Mouse (Mus musculus) gastrocnemius, adult 8-10 months (tissue): Measurements from ENCODE around the gene Ift43. TPM values are rescaled to one million over a fixed set of nuclear protein-coding genes. Genes with fewer than 3 reads are reported as not detected.

ENCODE experiments used
- DNase-seq, 2 experiments: peaks; one replicate each; pipeline ENCODE4 v3.0.0; 2022; ENCODE audit warnings: low spot score in 2 of 2
- total RNA-seq, 4 experiments: library from RNA; stranded (reverse); gene quantifications; 2 replicates each; pipeline ENCODE4 v1.2.4; 2022

Ift43 gene
- total RNA-seq, 4 experiments from 2014 or later: 10.5 to 13.4 (median 11.8) TPM

- peak; percentile 39 to 42 for DNase-seq
Observed at GRCm38 (mm10) chr12:86078553-86079201, 3.7 kb upstream of the Ift43 start, which contains the start of gene Tgfb3. Gene Tgfb3, minus strand, starts transcription at chr12:86079041.

- DNase-seq: peak; percentile 89 to 90
Observed at GRCm38 (mm10) chr12:86079202-86079667, 3.1 kb upstream of the Ift43 start.

- DNase-seq: no peak
Observed at GRCm38 (mm10) chr12:86085873-86086272, 3.5 kb downstream of the Ift43 start.

DNA sequence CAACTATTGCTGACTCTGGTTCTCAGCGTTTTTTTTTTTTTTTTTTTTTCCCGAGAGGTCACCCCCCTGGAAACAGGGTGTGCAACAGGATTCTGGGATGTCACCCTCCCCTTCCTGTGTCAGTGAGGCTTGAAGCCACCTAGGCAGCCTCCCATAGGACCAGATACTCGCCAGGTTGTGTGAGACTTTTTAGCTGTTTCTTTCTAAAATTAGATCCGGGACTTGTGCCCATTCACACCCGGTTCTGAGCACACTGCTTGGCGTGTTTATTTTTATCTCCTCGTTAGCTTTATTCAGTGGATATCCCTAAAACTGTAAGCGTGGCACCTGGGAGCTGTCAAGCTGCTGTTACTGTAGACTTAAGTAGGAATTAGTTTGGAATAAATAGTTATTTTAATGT, 4.2 kb downstream of the Ift43 start:
- DNase-seq: no peak

- no peak for DNase-seq
Observed at GRCm38 (mm10) chr12:86088042-86088441, 5.7 kb downstream of the Ift43 start.

GRCm38 (mm10) chr12:86090764-86091163, 8.4 kb downstream of the Ift43 start:
- no peak for DNase-seq

DNA sequence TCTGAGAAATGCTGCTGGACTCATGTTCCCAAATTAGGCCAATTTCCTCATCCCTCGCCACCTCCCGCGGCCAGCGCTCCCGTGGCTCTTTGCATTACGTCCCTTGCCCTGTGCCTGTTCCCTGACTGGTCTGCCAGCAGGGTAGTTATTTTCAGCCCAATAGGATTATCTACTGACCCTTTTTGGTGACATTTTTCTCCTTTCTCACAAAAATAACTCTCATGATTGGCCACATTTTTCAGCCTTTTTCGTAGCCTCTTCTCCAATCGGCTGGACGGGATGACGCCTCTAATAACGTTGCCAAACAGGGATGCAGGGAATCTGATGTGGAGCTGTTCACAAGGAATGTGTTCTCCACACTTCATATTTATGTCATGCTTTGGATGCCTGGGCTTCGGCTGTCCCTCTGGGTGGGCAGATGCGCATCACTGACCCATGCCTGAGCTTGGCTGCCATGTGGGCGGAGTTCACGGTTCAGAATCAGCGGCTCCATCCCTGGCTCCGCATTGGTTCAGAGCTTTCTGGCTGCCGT, 9.3 kb downstream of the Ift43 start:
- DNase-seq: peak in 1 of 2 experiments; percentile 50

- no peak for DNase-seq
Observed at GRCm38 (mm10) chr12:86094075-86094474, 11.7 kb downstream of the Ift43 start.

- DNase-seq: no peak
Observed at GRCm38 (mm10) chr12:86095806-86096205, 13.5 kb downstream of the Ift43 start.

DNA sequence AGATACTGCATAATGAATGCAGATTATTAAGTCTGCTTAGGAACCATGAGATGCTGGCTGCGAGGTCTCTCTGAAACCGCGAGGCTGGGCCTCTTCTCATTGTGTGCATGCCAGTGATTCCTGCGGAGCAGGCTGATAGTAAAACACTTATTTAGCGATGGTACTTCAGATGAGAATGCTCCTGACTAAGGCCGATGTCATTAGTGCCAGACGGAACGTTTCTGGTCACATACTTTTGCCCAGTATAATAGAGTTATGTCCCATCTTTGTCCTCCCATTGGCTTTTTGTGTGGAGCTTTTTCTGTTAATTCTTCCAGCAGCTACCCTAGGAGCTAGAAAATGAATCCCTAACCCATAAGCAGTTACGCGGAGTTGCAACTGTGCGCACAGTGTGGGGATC, 15.4 kb downstream of the Ift43 start:
- no peak for DNase-seq

DNA sequence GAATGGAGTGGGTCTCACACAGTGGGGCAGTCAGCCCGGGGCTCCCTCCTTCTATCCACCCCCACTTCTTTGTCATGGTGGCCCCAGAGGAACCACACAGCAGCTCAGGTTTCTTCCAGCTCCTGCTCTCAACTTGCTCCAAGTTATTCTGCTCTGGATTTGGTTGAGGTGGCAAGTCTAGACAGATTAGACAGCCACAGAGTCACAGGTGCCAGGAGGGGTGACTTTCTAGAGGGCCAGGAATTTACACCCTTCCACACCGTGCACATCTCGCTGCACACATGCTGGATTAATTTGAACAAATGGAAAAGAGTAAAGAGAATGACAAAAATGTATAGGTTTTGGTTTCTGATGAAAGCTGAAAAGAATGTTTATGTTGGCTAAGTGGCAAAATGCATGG, 18.4 kb downstream of the Ift43 start:
- no peak for DNase-seq

- DNase-seq: no peak
Observed at GRCm38 (mm10) chr12:86102686-86103085, 20.3 kb downstream of the Ift43 start.

DNA sequence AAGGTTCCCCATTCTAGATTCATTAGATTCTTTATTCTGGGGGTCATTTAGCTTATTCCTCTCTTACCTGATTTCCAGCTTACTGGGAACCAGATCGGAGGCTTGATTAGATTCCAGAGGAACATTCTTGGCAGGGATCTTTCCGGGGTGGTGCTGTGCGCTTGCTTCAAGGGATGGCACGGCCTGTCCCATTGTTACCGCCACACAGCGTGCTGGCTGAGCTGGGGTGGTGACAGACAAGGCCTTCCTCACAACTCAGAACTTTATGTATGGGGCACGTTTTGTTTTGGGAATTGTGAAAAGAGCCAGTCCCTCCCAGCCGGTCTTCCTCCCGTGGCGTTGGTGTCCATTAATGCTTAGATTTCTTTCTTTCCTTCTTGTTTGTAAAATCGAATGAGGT, 21.1 kb downstream of the Ift43 start:
- DNase-seq: no peak

DNA sequence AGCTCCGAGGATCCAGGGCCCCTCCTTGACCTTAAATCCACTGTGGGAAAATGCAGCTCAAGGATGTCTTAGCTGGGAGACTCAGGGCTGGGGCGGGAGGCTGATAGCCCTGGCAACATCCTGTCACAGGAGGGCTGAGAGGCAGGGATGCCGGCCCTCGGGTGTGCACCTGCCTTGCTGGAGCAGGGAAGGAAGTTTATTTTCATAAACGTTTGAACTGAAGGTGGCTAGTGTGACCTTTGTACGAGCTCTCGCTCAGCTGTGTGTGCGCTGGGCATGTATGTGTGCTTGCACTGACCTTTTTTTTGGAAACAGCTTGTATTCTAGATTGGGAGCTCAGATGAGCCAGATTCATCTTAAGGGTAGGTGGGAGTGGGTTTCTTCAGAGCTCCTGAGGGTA, 21.5 kb downstream of the Ift43 start:
- DNase-seq: no peak

- DNase-seq: no peak
Observed at GRCm38 (mm10) chr12:86104297-86104696, 22.0 kb downstream of the Ift43 start.

DNA sequence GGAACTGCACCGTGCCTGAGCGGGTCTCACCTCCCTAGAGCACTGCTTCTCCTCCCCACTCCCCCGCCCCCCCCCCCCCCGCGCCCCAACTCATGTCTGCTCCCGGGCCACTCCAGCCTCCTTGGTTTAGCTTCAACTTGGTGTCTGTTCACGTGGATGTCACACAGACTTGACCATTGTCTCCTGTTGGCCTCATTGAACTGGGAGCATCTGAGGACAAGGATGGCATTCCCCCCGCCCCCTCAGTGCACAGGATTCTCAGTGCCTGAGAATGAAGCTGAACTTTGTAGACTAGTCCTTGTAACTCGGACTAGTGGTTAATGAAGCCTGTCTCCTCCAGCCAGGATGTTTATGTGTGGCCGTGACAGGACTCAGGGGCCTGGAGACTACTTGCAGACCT, 23.2 kb downstream of the Ift43 start:
- no peak for DNase-seq

- DNase-seq: no peak
Observed at GRCm38 (mm10) chr12:86106086-86106485, 23.7 kb downstream of the Ift43 start.

- DNase-seq: no peak
Observed at GRCm38 (mm10) chr12:86107645-86108044, 25.3 kb downstream of the Ift43 start.

- no peak for DNase-seq
Observed at GRCm38 (mm10) chr12:86109531-86109930, 27.2 kb downstream of the Ift43 start.

DNA sequence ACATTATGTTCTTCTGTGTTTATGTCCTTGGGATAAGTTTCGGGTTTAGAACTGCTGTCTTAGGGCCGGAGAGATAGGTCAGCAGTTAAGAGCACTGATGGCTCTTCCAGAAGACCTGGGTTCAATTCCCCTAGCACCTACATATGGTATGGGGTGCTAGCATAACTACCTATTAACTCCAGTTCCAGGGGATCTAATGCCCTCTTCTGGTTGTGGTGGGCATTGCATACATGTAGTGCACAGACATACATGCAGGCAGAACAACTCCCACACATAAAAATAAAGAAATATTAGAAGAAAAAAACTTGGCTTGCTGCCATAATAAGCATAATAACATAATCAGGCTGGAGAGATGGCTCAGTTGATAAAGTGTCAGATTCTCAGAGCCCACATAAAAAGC, 28.3 kb downstream of the Ift43 start:
- DNase-seq: no peak

- DNase-seq: no peak
Observed at GRCm38 (mm10) chr12:86116295-86116835, 34.0 kb downstream of the Ift43 start.

DNA sequence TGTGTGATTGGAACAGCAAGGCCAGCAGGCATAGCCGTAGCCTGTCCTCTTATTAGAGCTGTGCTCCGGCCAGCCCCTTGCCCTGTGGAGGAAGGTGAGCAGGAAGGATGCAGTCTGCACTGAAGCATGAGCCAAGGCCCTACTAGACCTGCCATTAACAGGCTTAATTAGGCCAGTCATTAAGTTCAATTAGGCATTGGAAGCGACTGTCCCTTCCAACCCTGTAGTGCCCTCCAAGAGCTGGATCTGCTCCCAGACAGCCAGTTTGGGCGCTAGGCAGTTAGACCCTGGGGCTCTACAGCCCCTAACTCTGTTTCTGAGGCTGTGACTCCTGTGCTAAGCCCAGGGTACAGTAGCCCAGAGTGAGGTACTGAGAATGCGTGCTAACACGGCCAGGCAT, 41.7 kb downstream of the Ift43 start:
- no peak for DNase-seq

- DNase-seq: peak in 1 of 2 experiments; percentile 61
Observed at GRCm38 (mm10) chr12:86128122-86128521, 45.8 kb downstream of the Ift43 start.
